Mouse (Mus musculus) ES-CJ7 (cell line): ENCODE data around the gene Arhgap22.

Experiments used
- DNase-seq: peaks from one replicate; pipeline ENCODE4 v3.0.0; 2011; ENCODE audit warnings: low read depth, low spot score

Arhgap22 gene

GRCm38 (mm10) chr14:33366891-33367777 is 153.3 kb downstream of the Arhgap22 start:
- DNase-seq: no peak

- no peak for DNase-seq
Measured at GRCm38 (mm10) chr14:33369375-33369774, 155.5 kb downstream of the Arhgap22 start.

GRCm38 (mm10) chr14:33370056-33370455 is 156.2 kb downstream of the Arhgap22 start:
- peak; percentile 43 for DNase-seq

GRCm38 (mm10) chr14:33371248-33371647 is 157.4 kb downstream of the Arhgap22 start:
- DNase-seq: peak; percentile 66

- no peak for DNase-seq
Measured at GRCm38 (mm10) chr14:33373271-33373670, 159.4 kb downstream of the Arhgap22 start.

GRCm38 (mm10) chr14:33374089-33374488 is 160.3 kb downstream of the Arhgap22 start:
- DNase-seq: no peak

GRCm38 (mm10) chr14:33377211-33377610 is 163.4 kb downstream of the Arhgap22 start:
- no peak for DNase-seq

- DNase-seq: no peak
Measured at GRCm38 (mm10) chr14:33378723-33379122, 164.9 kb downstream of the Arhgap22 start.

- DNase-seq: no peak
Measured at GRCm38 (mm10) chr14:33380830-33381457, 167.1 kb downstream of the Arhgap22 start.

- no peak for DNase-seq
Measured at GRCm38 (mm10) chr14:33398065-33398860, 184.4 kb downstream of the Arhgap22 start.

GRCm38 (mm10) chr14:33400019-33400418 is 186.2 kb downstream of the Arhgap22 start:
- DNase-seq: no peak

GRCm38 (mm10) chr14:33402331-33402730 is 188.5 kb downstream of the Arhgap22 start:
- peak; percentile 62 for DNase-seq

GRCm38 (mm10) chr14:33415746-33416145 is 201.9 kb downstream of the Arhgap22 start:
- DNase-seq: no peak

GRCm38 (mm10) chr14:33418311-33418909 is 204.6 kb downstream of the Arhgap22 start:
- DNase-seq: no peak
